Mouse (Mus musculus): ENCODE results near the gene Spire2. TPM values are rescaled to one million over a fixed set of nuclear protein-coding genes. Genes with fewer than 3 reads are reported as not detected.
A peak's percentile ranks its signal among the peaks of the same experiment; 100 is the strongest.

Gene Spire2
- total RNA-seq, 2 experiments from 2014 or later: 19.0 to 20.1 TPM

GRCm38 (mm10) chr8:123376106-123376505 is 43.6 kb downstream of the Spire2 start:
- no peak for DNase-seq (ENCODE audit: low spot score in 2 of 2)

DNA sequence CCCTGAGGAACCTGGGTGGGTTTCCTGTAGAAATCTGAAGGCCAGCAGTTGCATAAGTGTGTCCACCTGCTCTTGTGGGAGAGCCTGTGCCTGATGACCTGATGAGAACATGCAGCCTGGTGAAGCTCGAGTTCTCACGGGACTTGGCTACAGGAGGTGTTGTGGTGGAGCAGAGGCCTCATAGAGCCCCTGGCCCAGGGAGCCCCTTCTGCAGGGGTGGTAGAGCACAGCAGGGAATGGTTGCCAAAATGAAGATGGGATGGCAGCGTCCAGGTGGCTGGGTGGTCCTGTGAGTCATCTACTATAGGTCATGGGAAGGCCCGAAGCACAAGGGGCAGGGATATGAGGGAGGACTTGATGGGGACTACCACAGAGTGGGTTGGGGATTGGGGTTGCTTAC is 49.2 kb downstream of the Spire2 start:
- DNase-seq (ENCODE audit: low spot score in 2 of 2): no peak

- no peak for DNase-seq (ENCODE audit: low spot score in 2 of 2)
Measured at GRCm38 (mm10) chr8:123382516-123382915, 50.0 kb downstream of the Spire2 start.

DNA sequence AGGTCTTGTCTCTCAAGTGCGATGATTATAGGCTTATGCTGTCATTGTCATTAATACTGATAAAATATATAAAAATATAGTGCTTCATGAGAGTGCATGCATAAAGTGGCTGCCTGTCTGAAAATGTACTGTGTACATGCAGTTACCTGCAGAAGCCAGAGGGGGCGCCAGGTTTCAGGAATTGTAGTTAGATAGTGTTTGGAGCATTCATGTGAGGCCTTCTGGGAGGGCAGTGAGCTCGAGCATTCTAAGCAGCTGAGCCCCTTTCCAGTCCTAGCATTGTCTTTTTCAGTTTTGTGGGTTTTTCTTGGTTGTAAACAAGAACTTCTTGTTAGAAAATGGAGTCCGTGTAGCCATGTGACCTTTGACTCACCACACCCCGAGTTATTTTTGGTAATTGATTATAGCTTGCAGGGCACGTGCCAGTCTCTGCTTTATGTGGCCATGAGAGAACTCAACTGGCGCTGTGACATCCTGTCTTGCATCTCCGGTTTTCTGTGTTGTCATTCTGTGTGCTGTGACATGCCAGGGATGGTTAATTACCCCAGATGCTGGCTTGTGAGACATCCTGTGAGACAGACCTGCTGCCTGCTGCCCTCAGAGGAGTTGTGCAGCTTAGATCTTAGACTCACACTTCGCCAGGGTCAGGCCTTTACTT is 52.5 kb downstream of the Spire2 start:
- no peak for DNase-seq (ENCODE audit: low spot score in 2 of 2)

GRCm38 (mm10) chr8:123387041-123387440 is 54.5 kb downstream of the Spire2 start:
- DNase-seq (ENCODE audit: low spot score in 2 of 2): no peak

DNA sequence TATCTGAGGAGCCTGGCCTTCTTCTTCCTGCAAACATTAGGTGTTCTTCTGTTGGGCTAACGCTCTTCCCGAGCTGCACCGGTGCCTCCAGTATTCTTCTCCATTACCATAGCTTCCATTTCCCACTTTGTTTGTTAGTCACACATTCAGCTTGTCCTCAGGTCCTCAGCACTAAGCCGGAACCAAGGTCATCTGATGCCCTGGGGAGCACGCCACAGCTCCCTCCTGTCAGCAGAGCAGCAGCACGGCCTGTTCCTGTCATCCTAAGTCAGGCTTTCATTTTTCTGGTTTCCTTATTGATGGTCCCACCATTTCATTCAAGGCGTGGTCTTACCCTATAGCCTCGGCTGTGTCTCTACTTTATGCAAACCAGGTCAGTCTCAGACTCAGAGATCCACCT is 55.3 kb downstream of the Spire2 start:
- no peak for DNase-seq (ENCODE audit: low spot score in 2 of 2)

DNA sequence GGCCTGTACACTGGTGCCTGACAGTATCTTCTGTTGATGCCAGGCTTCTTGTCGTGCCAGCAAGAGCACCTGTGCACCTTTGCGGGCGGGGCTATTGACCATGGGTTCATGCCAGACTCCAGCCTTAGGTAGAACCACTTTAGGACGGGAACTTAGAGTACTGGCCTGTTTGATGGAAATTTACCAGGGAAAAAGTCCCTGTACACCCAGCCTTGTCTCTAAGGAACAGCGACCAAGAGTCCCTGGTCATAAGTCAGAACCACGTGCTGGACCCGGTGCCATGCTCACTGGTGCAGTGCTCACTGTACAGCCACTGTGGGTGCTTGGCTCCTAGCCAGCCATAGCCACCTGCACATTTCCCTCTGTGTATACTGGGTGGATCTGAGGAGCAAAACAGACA is 56.5 kb downstream of the Spire2 start:
- DNase-seq (ENCODE audit: low spot score in 2 of 2): no peak

DNA sequence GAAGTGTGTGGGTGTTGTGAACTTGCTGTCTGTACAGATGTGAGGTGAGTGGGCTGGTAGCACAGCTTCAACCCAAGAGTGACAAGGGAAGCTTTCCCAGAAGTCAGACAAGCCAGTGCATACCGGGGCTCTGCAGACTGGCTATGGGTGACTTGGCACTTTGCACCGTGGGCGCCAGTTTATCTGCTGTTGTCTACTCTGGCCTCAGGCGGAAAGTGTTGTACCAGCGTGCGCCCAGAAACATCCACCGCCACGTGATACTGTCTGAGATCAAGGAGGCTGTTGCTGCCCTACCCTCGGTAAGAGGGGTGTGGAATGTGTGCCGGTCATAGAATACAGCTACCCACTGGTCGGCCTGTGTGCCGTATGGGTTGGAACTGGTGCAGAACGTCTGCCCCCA is 65.8 kb downstream of the Spire2 start:
- no peak for DNase-seq (ENCODE audit: low spot score in 2 of 2)

DNA sequence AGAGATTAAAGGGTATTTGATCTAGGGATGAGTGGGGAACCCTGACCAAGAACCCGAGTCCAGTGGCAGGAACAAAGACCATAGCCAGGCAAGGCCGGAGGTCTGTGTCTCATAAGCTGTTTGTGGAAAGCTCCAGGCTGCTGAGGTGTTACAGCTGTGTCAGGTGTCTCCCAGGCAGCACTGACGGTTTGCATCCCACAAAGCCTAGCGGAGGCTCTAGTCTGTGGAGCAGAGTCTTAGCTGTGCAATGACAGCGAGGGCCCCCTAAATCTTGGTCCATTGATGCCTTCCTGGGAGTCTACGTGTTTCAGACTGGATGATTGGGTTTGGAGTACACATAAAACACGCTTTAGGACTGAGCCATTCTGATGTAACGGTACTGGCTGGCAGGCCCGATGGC is 69.4 kb downstream of the Spire2 start:
- no peak for DNase-seq (ENCODE audit: low spot score in 2 of 2)

DNA sequence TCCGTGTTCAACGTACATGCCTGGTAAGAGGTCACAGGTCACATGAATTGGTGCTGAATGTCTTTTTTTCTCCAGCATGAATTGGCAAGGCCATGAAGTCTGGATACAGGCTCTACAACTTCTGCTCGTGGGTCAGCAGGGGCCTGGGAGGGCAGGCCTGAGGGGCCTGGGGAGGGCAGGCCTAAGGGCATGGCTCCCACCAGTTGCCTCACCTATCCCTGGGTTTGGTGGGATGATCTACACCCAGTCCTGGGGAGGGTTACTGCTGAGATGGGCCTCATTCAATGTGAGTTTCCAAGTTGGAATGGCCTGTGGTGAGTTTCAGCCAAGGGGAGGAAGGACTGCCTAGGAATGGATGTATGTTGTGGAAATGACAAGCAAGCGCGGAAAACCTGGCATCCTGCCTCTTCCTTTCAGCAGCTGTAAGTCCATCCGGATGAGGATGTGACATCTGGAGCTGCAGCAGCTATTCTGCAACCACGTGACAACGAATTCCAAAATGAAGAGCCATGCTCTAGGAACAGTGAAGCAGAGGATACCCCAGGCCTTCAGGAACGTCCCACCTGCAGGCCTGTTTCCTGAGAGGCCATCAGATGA is 70.3 kb downstream of the Spire2 start:
- no peak for DNase-seq (ENCODE audit: low spot score in 2 of 2)

DNA sequence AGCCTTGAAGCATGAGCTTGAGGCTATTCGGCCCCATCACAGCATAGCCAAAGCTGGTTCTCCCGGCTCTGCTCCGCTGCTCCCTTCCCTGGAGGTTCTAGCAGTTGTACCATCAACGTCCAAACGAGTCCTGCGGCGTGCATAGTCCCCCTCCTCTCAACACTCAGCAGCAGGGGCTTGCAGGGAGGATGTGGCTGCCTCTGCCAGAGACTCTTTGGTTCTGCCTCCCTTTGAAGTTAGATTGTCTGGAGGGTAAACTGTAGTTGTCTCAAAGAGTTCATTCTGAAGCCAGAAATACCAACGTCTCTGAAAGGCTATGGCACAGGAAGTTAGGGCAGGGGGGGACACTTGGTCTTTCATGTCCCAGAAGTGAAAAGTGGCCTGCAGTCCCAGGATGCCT is 72.0 kb downstream of the Spire2 start:
- no peak for DNase-seq (ENCODE audit: low spot score in 2 of 2)

GRCm38 (mm10) chr8:123406786-123407185 is 74.3 kb downstream of the Spire2 start, which contains the start of gene Mc1r:
Mc1r (plus strand) TSS chr8:123407107.
- peak; percentile 67 to 69 for DNase-seq (ENCODE audit: low spot score in 2 of 2)

GRCm38 (mm10) chr8:123407612-123408011 is 75.1 kb downstream of the Spire2 start:
- no peak for DNase-seq (ENCODE audit: low spot score in 2 of 2)

GRCm38 (mm10) chr8:123408586-123409544 is 76.4 kb downstream of the Spire2 start:
- no peak for DNase-seq (ENCODE audit: low spot score in 2 of 2)

DNA sequence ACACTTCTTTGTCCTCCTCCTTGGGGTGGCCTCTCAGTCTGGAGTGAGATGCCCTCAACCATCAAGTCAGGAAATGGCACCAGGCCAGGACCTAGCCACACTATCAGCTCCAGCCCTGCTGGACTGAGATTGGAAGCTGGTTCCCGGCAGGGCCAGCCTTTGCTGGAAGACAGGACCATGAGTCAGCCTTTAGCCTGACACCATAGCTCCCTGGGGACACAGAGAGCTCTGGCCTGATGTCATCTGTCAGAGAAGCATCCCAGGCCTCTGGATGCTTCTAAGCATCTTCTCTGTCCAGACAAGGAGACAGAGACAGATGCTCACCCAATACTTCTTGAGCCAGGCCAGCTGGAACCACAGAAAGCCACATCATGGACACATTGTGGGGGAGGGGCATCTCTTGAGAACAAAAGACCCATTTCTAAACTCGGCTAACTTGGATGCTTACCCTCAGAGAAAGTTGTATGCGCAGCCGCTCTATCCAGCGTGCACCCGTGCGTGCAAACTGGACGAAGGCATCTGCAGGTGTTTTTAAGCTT is 77.6 kb downstream of the Spire2 start:
- no peak for DNase-seq (ENCODE audit: low spot score in 2 of 2)

GRCm38 (mm10) chr8:123410788-123411187 is 78.3 kb downstream of the Spire2 start:
- no peak for DNase-seq (ENCODE audit: low spot score in 2 of 2)

GRCm38 (mm10) chr8:123411246-123411645 is 78.7 kb downstream of the Spire2 start, which contains the start of gene Tubb3:
Tubb3 (plus strand) TSS chr8:123411424.
- DNase-seq (ENCODE audit: low spot score in 2 of 2): peak; percentile 87 to 92

DNA sequence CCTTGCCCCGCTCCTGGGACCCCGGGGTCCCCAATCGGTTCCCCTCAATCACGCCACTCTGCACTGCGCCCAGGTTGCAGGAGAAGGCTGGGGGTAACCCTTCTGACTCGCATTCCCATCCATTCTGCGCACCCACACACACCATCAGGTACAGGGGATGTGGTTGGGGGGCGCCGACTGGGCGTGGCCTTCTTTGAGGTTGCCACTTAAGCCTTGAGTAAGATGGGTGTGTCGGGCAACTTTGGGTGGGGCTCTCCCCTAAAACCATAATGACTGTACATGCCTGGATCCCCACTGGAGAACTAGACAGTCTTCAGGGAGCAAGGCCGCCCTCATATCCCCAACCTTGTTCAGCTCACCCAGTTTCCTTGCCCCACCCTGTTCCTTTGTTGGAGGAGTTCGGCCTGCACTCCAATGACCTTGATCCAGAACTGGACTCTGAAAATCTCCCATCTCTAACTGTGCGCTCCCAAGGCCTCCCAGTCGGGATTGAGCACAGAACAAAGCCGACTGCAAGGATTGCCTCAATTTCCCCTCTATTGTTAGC is 79.3 kb downstream of the Spire2 start:
- DNase-seq (ENCODE audit: low spot score in 2 of 2): no peak

DNA sequence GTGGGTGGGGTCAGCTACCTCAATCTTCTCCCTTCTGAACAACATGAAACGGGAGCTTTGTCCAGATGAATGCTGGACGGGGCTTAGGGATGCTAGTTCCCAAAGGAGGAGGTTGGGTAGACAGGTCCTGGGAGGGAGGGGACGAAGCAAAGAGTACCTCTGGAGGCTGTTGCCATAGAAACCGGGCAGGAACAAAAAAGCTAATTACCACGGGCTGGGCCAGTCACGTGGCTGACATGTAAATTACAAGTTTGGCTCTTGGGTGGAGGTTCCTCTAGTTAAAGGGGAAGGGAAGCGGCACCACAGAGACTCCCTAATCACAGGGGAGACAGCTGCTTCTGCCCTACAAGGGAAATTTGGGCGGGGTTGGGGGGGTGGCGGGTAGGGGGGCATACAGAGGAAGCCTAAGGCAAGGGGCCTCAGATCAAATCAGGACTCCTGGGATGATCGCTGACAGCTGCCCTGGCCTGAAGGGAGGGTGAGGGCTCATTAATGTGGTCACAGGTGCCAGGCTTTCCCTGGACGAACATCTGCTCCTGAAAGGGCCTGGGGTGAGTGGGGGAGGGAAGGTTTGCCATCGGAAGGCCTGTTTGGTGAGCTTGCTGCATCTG is 80.2 kb downstream of the Spire2 start:
- DNase-seq (ENCODE audit: low spot score in 2 of 2): peak; percentile 74 to 82

- DNase-seq (ENCODE audit: low spot score in 2 of 2): no peak
Measured at GRCm38 (mm10) chr8:123414255-123414654, 81.7 kb downstream of the Spire2 start.
